Mouse (Mus musculus) myocyte (in vitro differentiated cells): ENCODE measurements at regions not wholly inside any gene's neighbourhood (a gene's known extent, or its start where the extent isn't known, plus 50 kb on each side); places are given as distances from the start of the nearest gene placed in this dataset.

ENCODE experiments used
- CEBPB ChIP-seq: IDR thresholded peaks from 2 replicates; pipeline ENCODE4 v1.6.1; 2011; ENCODE audit warnings: mild to moderate bottlenecking, moderate library complexity; ENCODE audit not compliant: poor library complexity, insufficient read depth, severe bottlenecking
- E2F4 ChIP-seq: IDR thresholded peaks from one replicate; pipeline ENCODE4 v1.6.1; 2011; ENCODE audit warnings: mild to moderate bottlenecking, control low read depth, moderate library complexity; ENCODE audit not compliant: insufficient read depth
- MAX ChIP-seq: IDR thresholded peaks from one replicate; pipeline ENCODE4 v1.6.1; 2011; ENCODE audit warnings: low read depth, mild to moderate bottlenecking, control low read depth
- POLR2A ChIP-seq: IDR thresholded peaks from one replicate; pipeline ENCODE4 v1.6.1; 2011; ENCODE audit warnings: low read depth, mild to moderate bottlenecking, control low read depth, moderate library complexity; ENCODE audit not compliant: insufficient read length
- USF1 ChIP-seq: IDR thresholded peaks from one replicate; pipeline ENCODE4 v1.6.1; 2011; ENCODE audit warnings: low read depth, mild to moderate bottlenecking, control low read depth, moderate library complexity

GRCm38 (mm10) chr11:21460011-21460410 lies 89.0 kb upstream of the Ugp2 start:
- TF ChIP-seq MAX (no peak), E2F4 (no peak), POLR2A (no peak), CEBPB (no peak), USF1 (no peak)
